Mouse (Mus musculus): ENCODE results near the gene Ppm1m.
A peak's percentile ranks its signal among the peaks of the same experiment; 100 is the strongest.

Gene Ppm1m

GRCm38 (mm10) chr9:106216971-106217370 lies 17.4 kb upstream of the Ppm1m start:
- DNase-seq, result no peak

GRCm38 (mm10) chr9:106215341-106216125 lies 16.0 kb upstream of the Ppm1m start:
- no peak for DNase-seq

DNA sequence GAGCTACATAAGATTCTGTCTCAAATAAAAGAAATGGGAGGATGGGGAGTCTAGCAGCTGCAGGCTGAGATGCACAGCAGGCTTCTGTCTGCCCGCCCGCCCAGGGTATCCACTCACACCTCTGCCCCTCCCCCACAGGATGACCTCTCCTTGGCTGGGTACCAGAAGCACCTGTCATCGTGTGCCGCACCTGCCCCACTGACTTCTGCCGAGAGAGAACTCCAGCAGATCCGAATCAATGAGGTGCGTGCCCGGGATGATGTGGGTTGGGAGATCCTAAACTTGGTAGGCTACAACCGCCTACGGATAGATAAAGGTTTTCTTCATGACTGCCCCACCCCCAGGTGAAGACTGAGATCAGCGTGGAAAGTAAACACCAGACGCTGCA lies 13.0 kb upstream of the Ppm1m start:
- DNase-seq, result no peak

DNA sequence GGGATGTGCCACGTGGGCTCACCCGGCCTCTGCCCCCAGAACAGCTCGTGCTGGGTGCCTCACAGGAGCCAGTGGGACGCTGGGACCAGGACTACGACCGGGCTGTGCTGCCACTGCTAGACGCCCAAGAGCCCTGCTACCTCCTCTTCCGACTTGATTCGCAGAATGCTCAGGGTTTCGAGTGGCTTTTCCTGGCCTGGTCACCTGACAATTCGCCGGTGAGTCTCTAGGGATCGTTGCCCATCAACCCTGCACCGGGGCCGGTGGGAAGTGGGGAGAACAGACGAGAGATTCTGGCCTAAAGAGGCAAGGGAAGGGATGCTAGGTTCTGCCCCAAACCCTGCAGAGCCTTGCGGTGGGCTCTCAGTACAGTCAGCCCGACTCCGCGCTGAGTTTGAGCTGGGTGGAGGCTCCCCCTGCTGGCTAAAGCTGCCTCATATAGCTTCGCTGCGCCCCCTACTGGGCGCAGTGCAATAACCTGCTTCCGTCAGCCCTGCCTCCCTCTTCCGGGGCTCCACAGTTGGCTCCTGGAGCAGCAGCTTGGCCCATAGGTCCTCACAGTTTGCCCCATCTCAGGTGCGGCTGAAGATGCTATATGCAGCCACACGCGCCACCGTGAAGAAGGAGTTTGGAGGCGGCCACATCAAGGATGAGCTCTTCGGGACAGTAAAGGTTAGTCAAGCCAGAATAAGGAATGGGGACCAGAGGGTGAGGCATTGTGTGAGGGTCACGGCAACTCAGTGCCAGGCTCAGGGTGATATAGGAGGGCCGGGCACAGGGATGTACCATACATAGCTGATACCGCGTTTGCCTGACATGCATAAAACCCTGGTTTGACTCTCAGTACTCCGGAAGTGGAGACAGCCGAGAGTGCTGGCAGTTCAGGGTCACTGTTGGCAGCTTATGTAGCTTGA lies 12.4 kb upstream of the Ppm1m start:
- peak; percentile 86 to 94 for DNase-seq

DNA sequence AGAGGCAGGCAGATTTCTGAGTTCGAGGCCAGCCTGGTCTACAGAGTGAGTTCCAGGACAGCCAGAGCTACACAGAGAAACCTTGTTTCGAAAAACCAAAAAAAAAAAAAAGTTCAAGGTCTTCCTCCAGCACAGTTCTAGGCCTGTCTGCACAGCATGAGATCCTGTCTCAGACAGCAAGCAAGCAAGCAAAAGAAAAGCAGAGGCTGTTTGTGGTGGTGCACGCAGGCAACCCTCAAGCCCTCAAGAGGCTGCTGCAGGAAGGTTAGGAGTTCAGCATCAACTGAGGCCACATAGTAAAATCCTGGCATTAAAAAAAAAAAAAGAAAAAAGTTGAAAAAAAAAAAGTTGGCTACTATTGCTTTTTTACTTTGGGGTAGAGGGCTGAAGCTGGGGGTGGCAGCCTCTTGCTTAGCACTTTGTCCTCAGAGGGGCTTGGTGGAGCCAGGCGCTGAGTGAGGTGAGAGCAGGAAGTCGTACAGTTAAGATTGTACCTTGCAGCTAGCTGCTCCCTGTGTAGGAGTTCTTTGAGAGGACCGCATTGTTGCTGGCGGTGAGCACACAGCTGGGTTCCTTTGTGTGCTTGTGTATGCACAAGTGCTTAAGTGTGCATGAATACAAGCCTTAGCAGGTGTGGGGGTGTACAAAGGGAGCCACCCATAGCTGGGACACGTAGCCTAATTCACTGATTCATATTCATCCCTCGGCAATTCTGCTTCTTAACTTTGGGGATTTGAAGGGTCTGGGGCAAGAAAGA lies 11.5 kb upstream of the Ppm1m start:
- DNase-seq, result no peak

DNA sequence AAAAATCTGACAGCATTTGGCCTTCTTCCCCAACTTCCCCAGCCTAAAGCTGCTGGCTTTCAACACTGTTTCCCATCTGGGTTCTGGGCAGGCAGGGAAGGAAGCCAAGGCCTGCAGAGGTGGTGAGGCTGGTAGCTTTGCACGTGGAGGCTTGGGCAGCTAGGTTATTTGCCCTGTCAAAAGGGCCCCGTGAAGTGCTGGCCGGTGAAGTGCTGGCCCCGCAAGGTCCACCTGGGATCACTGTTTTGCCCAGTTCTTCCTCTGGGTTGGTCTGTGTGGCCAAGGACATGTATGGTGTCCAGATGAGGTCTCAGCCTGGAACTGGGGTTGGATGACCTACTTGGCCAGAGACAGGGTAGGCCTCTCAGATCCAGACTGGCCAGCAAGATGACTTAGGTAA lies 10.4 kb upstream of the Ppm1m start:
- DNase-seq, result no peak

DNA sequence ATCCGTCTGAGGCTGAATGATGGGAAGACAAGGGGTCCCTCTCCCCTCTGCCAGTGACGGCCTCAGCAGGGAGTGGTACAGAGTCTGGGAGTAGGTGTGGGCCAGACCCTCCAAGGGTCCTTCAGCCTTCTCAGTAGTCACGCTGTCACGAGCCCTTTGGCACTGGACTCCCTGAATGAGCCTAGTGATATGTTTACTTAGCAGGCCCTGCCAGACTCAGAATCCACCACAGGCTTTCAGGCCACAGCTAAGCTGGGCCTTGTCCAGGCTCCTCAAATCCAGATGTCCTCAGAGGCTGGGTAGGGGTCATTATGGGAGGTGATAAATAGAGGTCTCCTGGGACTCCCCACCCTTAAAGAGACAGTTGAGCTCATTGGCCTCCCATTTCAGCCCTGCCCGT lies 8.6 kb upstream of the Ppm1m start:
- no peak for DNase-seq

- DNase-seq, result no peak
Observed at GRCm38 (mm10) chr9:106206515-106206914, 7.0 kb upstream of the Ppm1m start.

GRCm38 (mm10) chr9:106205713-106206290 lies 6.3 kb upstream of the Ppm1m start:
- DNase-seq, result no peak

DNA sequence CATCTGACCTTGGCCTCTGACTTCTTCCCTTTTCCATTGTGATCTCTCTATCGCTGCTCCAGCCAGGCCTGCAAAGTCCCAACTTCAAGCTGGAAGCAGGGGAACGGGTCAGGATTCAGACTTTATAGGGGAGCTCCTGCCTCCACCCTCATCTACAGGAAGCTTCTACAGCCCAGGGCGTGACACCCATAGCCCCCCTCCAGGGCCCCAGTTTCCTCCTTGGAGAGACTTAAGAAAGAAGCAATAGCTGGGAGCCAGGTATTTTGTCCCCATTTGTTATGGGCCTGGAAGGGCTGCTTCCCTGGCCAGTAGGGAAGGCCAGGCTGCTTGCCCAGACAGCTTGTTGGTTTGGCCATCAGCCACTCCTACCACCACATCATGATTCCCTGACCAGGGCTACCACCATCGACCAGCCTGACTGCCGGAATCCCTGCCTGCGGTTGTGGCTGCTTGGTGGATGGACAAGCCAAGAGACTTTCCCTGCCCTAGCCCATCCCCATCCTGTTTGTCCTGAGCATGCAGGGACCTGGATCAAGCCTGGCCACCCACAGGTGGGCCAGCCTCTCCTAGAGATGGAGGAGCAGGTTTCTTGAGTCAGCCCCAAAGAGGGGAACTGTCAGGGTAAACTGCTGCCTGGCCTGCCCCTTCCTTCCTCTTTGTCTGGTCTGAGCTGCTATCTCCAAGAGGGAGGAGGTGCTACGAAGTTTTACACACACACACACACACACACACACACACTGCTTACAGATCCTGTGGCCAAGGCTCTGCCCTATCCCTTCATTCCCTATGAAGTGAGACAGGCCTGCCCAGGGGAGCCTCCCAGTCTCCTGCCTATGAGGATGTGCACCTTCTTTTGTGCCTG lies 4.7 kb upstream of the Ppm1m start:
- DNase-seq, result no peak

- DNase-seq, result peak; percentile 91 to 95
Observed at GRCm38 (mm10) chr9:106202819-106203636, 3.5 kb upstream of the Ppm1m start, which contains the start of gene Twf2. Gene Twf2, plus strand, starts transcription at chr9:106203108.

- DNase-seq, result no peak
Observed at GRCm38 (mm10) chr9:106201895-106202294, 2.3 kb upstream of the Ppm1m start.

GRCm38 (mm10) chr9:106198962-106199458 lies 536 bp downstream of the Ppm1m start:
- DNase-seq, result peak; percentile 85 to 93

- no peak for DNase-seq
Observed at GRCm38 (mm10) chr9:106197732-106198131, 1.8 kb downstream of the Ppm1m start.

- DNase-seq, result no peak
Observed at GRCm38 (mm10) chr9:106197081-106197713, 2.3 kb downstream of the Ppm1m start.

- no peak for DNase-seq
Observed at GRCm38 (mm10) chr9:106195693-106196092, 3.9 kb downstream of the Ppm1m start.

DNA sequence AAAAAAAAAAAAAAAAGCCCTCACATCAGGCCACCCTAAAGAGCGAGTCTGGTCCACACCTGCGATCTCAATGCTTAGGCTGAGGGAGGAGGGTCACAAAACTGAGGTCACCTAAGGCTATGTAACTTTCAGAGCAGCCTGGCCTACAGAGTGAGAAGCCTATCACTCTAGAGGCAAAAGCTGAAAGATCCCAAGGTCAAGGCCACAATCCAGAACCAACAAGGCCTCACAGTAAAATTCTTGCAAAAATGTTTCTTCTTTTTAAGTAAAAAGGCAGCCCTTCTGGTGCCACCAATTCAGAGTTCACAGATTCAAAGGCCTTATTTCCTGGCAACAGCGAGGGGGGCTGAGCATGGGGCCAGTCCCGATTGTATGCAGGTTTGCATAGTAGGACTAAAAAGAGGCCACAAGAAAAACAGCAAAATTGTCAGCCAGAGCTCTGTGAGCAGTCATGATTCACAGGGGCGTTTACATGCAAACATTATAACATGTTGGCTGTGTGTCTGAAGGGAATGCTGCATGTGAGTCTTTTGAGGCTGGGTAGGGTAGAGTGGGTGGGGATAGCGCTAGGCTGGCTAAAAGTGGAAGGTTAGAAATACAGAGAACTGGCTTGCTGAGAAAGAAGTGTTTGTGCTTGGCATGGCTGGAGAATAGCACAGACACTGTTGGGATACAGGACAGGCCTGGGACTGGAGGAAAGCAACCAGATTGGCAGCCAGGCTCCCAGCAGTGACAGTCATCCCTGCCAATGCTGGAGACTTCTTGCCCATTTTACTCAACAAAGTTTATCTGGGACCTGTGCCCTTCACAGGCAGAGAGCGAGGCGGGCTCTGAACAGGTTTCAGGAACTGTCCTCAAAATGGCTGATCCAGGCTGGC lies 5.4 kb downstream of the Ppm1m start:
- DNase-seq, result no peak

DNA sequence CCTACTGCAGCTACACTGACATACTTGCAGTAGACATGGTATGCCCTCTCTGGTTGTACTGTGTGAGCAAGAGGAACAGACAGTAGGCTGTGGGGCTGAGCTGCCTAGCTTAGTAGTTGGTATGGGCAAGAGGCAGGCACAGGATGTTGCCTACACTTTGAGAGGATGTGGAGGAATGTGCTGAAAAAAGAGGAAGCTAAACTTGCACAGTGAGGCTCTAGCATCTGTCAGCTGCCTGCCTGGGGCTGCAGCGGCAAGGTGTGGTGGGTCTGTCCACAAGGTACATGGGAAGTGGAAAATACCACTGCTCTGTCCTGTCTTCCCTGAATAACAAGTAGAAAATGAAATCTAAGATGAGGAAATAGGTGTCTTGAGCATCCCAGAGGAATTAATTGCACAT lies 6.5 kb downstream of the Ppm1m start:
- DNase-seq, result no peak

- no peak for DNase-seq
Observed at GRCm38 (mm10) chr9:106192024-106192423, 7.5 kb downstream of the Ppm1m start.

Measured in kidney, postnatal 36 days (tissue).